21 mouse cellular contexts compared by ENCODE assay signal in the genomic region with DNA sequence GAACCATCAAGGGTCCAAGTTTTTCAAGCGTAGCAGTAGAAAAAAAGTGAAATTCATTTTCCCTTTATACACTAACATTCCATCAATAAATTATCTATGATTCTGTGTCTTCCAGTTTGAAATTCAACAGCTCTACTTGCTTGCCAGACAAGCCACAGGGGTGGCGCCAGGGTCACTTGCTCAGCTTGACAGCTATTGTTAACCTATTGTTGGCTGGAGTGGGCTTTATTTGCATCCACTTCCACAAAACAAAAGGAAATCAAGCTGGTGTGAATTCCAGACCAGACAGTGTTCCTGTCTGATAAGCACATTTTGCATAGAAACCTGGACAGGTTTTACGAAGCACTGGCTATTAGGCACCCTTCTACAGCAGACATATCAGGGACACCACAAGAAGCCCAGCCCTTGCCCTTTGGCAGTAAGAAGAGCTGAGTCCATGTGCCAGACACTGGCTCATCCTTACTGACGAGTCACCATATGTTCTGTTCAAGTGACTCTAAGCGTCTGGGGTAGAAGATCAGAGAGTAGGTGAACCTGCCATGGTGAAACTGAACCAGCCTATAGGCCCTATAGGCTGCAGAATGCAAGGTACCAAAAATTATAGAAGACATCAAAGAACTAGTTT.
DNase-seq lines count a peak whose midpoint lies in the region; ATAC-seq lines count a peak whose summit lies in the region.
"Had no signal": no experiment of that assay in that cellular context is flagged by ENCODE, and none has a peak within 500 bp of the region (broad histone marks: within the 10 kb centered on the region; RNA-seq: fewer than 3 reads in every experiment).

No protein-coding gene starts in this region.

- H3K4me2 ChIP-seq in hindbrain, embryonic 13.5 days: no peak overlapping the region
- H3K4me2 ChIP-seq: embryonic facial prominence, embryonic 12.5 days; intestine, embryonic 15.5 days; midbrain, embryonic 12.5 days; neural tube, embryonic 12.5 days had no signal

- peak; percentile 63 for DNase-seq in hindbrain, embryonic 10.5 days (ENCODE audit: low spot score)
- DNase-seq in 416B (ENCODE audit: low read depth): peak; percentile 6
- peak; percentile 79 for DNase-seq in ZHBTc4 (ENCODE audit: low read depth, low spot score)
- DNase-seq in cerebellum, postnatal 36 days: peak; percentile 37 to 47
- no peak for DNase-seq in spleen, adult 12 weeks (ENCODE audit: low spot score)
- no peak for DNase-seq in lung, postnatal 14 days
- DNase-seq in ovary, postnatal 14 days (ENCODE audit: low spot score): no peak
- DNase-seq: adrenal gland, postnatal 14 days; B cell, adult 2 months; gastrocnemius, postnatal 25 days; layer of hippocampus, postnatal 36 days; lung, postnatal 10 days; thymus, adult 2 months had no signal

- WGBS in hindbrain, embryonic 10.5 days: 42% methylated on average over 5 of the region's 5 CpGs
- 30% methylated on average over 5 of the region's 5 CpGs for WGBS in hindbrain, embryonic 13.5 days

- no peaks in the 10 kb centered on the region for H3K27me3 ChIP-seq in hindbrain, embryonic 10.5 days (ENCODE audit: insufficient read depth, poor library complexity, severe bottlenecking)
- no peaks in the 10 kb centered on the region for H3K27me3 ChIP-seq in hindbrain, embryonic 13.5 days
- H3K27me3 ChIP-seq: embryonic facial prominence, embryonic 12.5 days; intestine, embryonic 15.5 days; midbrain, embryonic 12.5 days; neural tube, embryonic 12.5 days had no signal

- no peak overlapping the region for H3K9ac ChIP-seq in hindbrain, embryonic 13.5 days
- H3K9ac ChIP-seq: embryonic facial prominence, embryonic 12.5 days; intestine, embryonic 15.5 days; liver, embryonic 14.5 days; midbrain, embryonic 12.5 days; neural tube, embryonic 12.5 days had no signal

- H3K4me1 ChIP-seq in hindbrain, embryonic 10.5 days (replicated peaks): peaks cover 6% of the 10 kb centered on the region; the same call in 1 of the 2 replicates
- no peaks in the 10 kb centered on the region for H3K4me1 ChIP-seq in hindbrain, embryonic 13.5 days (replicated peaks)
- H3K4me1 ChIP-seq: embryonic facial prominence, embryonic 12.5 days; heart, embryonic 10.5 days; intestine, embryonic 15.5 days; neural tube, embryonic 12.5 days had no signal

- no peak for ATAC-seq in hindbrain, embryonic 13.5 days (ENCODE audit: low FRiP score)
- ATAC-seq: intestine, embryonic 15.5 days had no signal

- H3K9me3 ChIP-seq in hindbrain, embryonic 10.5 days: peaks cover 6% of the 10 kb centered on the region; the same call in 1 of the 2 replicates
- H3K9me3 ChIP-seq in hindbrain, embryonic 13.5 days: no peaks in the 10 kb centered on the region
- H3K9me3 ChIP-seq: embryonic facial prominence, embryonic 12.5 days; heart, embryonic 10.5 days; intestine, embryonic 15.5 days; midbrain, embryonic 12.5 days; neural tube, embryonic 12.5 days had no signal

- no peaks in the 10 kb centered on the region for H3K36me3 ChIP-seq in hindbrain, embryonic 10.5 days
- H3K36me3 ChIP-seq in hindbrain, embryonic 13.5 days: no peaks in the 10 kb centered on the region
- H3K36me3 ChIP-seq: embryonic facial prominence, embryonic 12.5 days; G1E; heart, embryonic 10.5 days; intestine, embryonic 15.5 days; midbrain, embryonic 12.5 days; neural tube, embryonic 12.5 days had no signal

- H3K4me3 ChIP-seq in hindbrain, embryonic 10.5 days: no peak overlapping the region
- no peak overlapping the region for H3K4me3 ChIP-seq in hindbrain, embryonic 13.5 days
- H3K4me3 ChIP-seq: embryonic facial prominence, embryonic 12.5 days; heart, embryonic 10.5 days; intestine, embryonic 15.5 days; midbrain, embryonic 12.5 days; neural tube, embryonic 12.5 days had no signal

- H3K27ac ChIP-seq in hindbrain, embryonic 10.5 days: peak overlapping the region; percentile 54; the same call in 1 of the 2 replicates
- no peak overlapping the region for H3K27ac ChIP-seq in hindbrain, embryonic 13.5 days
- H3K27ac ChIP-seq: embryonic facial prominence, embryonic 12.5 days; heart, embryonic 10.5 days; intestine, embryonic 15.5 days; liver, embryonic 14.5 days; midbrain, embryonic 12.5 days; neural tube, embryonic 12.5 days had no signal

Comparison
In these comparisons a context has a peak if more than half of its experiments do, and no peak if none do; other contexts are left out.
1. DNase-seq: peak in hindbrain, embryonic 10.5 days (single experiment), 416B (single experiment), ZHBTc4 (single experiment) and cerebellum, postnatal 36 days (2 of 2); none in spleen, adult 12 weeks (single experiment), lung, postnatal 14 days (single experiment) and ovary, postnatal 14 days (single experiment).